Mouse (Mus musculus) ES-CJ7 (cell line): ENCODE results near the gene Pik3ip1.

Source experiments
- DNase-seq: peaks from one replicate; pipeline ENCODE4 v3.0.0; 2011; ENCODE audit warnings: low read depth, low spot score

Pik3ip1 gene

GRCm38 (mm10) chr11:3329891-3330451 lies at the start of gene Pik3ip1:
TSS of gene Pik3ip1 (plus strand) at chr11:3330401.
- no peak for DNase-seq

GRCm38 (mm10) chr11:3282887-3283286 lies 47.3 kb upstream of the Pik3ip1 start:
- no peak for DNase-seq

GRCm38 (mm10) chr11:3283645-3284044 lies 46.6 kb upstream of the Pik3ip1 start:
- DNase-seq = no peak

- DNase-seq = no peak
Measured at GRCm38 (mm10) chr11:3285940-3286339, 44.3 kb upstream of the Pik3ip1 start.

GRCm38 (mm10) chr11:3287131-3287530 lies 43.1 kb upstream of the Pik3ip1 start:
- peak; percentile 64 for DNase-seq

- no peak for DNase-seq
Measured at GRCm38 (mm10) chr11:3287921-3288320, 42.3 kb upstream of the Pik3ip1 start.

GRCm38 (mm10) chr11:3288521-3289301 lies 41.5 kb upstream of the Pik3ip1 start, which contains the start of gene Patz1:
TSS of gene Patz1 (plus strand) at chr11:3288874.
- DNase-seq = peak; percentile 86

- DNase-seq = peak; percentile 86
Measured at GRCm38 (mm10) chr11:3289302-3289802, 40.8 kb upstream of the Pik3ip1 start.

GRCm38 (mm10) chr11:3289803-3290639 lies 40.2 kb upstream of the Pik3ip1 start:
- peak; percentile 87 for DNase-seq

GRCm38 (mm10) chr11:3290640-3291310 lies 39.4 kb upstream of the Pik3ip1 start:
- peak; percentile 49 for DNase-seq

GRCm38 (mm10) chr11:3291311-3292061 lies 38.7 kb upstream of the Pik3ip1 start:
- DNase-seq = peak; percentile 35

GRCm38 (mm10) chr11:3292062-3292421 lies 38.2 kb upstream of the Pik3ip1 start:
- peak; percentile 80 for DNase-seq

GRCm38 (mm10) chr11:3292711-3293249 lies 37.4 kb upstream of the Pik3ip1 start:
- peak; percentile 98 for DNase-seq

GRCm38 (mm10) chr11:3293361-3293760 lies 36.8 kb upstream of the Pik3ip1 start:
- DNase-seq = no peak

GRCm38 (mm10) chr11:3294641-3295040 lies 35.6 kb upstream of the Pik3ip1 start:
- no peak for DNase-seq

- DNase-seq = no peak
Measured at GRCm38 (mm10) chr11:3296056-3296455, 34.1 kb upstream of the Pik3ip1 start.

GRCm38 (mm10) chr11:3297871-3298812 lies 32.1 kb upstream of the Pik3ip1 start:
- no peak for DNase-seq

GRCm38 (mm10) chr11:3298813-3299185 lies 31.4 kb upstream of the Pik3ip1 start:
- DNase-seq = no peak

- DNase-seq = no peak
Measured at GRCm38 (mm10) chr11:3301075-3301474, 29.1 kb upstream of the Pik3ip1 start.
